Mouse (Mus musculus) neural tube, embryonic 15.5 days (tissue): ENCODE measurements around the gene Phf23. TPM values are rescaled to one million over a fixed set of nuclear protein-coding genes. Genes with fewer than 3 reads are reported as not detected.
A peak's percentile ranks its signal among the peaks of the same experiment; 100 is the strongest.

ENCODE experiments used
- ATAC-seq: fragments of 200-750 bp; cut with Nextera tagmentation; 2 replicates; pipeline ENCODE4 v1.8.0; 2017; ENCODE audit warnings: mild to moderate bottlenecking, moderate TSS enrichment, moderate library complexity; ENCODE audit not compliant: low FRiP score
- H3K27ac ChIP-seq: fragments of 300-500 bp; sonication (generic); replicated peaks from 2 replicates; pipeline ENCODE4 v1.5.1; 2015; ENCODE audit warnings: mild to moderate bottlenecking, inconsistent platforms
- H3K27me3 ChIP-seq: fragments of 300-500 bp; sonication (generic); replicated peaks from 2 replicates; pipeline ENCODE4 v1.6.1; 2015; ENCODE audit warnings: inconsistent platforms
- H3K36me3 ChIP-seq: fragments of 300-500 bp; sonication (generic); 2 replicates; pipeline ENCODE4 v1.6.1; 2015; ENCODE audit warnings: inconsistent platforms
- H3K4me1 ChIP-seq: fragments of 300-500 bp; sonication (generic); 2 replicates; pipeline ENCODE4 v1.6.1; 2015; ENCODE audit warnings: inconsistent platforms
- H3K4me2 ChIP-seq: fragments of 300-500 bp; sonication (generic); 2 replicates; pipeline ENCODE4 v1.6.1; 2015; ENCODE audit warnings: inconsistent platforms, mild to moderate bottlenecking, moderate library complexity
- H3K4me3 ChIP-seq: fragments of 300-500 bp; sonication (generic); replicated peaks from 2 replicates; pipeline ENCODE4 v1.5.1; 2015; ENCODE audit warnings: mild to moderate bottlenecking, inconsistent platforms
- H3K9ac ChIP-seq: fragments of 300-500 bp; sonication (generic); replicated peaks from 2 replicates; pipeline ENCODE4 v1.6.1; 2015; ENCODE audit warnings: mild to moderate bottlenecking, inconsistent platforms
- H3K9me3 ChIP-seq: fragments of 300-500 bp; sonication (generic); replicated peaks from 2 replicates; pipeline ENCODE4 v1.6.1; 2016; ENCODE audit warnings: inconsistent platforms
- WGBS: fragments of 180-500 bp; shearing (Covaris S2); methylation state at CpG from one replicate; pipeline ENCODE4 v1.1.7; 2015; ENCODE audit warnings: mixed read lengths; 5-methylcytosine and 5-hydroxymethylcytosine counted together
- polyA plus RNA-seq: library from polyadenylated mRNA; unstranded; fragments of >200 nt; fragmentation: Nextera tagmentation; extraction: Ambion mirVana; gene quantifications from 2 replicates; pipeline ENCODE4 v1.2.1, GENCODE M21; 2015

Gene Phf23
- polyA plus RNA-seq, 1 experiment from 2014 or later, result 53.5 TPM

DNA sequence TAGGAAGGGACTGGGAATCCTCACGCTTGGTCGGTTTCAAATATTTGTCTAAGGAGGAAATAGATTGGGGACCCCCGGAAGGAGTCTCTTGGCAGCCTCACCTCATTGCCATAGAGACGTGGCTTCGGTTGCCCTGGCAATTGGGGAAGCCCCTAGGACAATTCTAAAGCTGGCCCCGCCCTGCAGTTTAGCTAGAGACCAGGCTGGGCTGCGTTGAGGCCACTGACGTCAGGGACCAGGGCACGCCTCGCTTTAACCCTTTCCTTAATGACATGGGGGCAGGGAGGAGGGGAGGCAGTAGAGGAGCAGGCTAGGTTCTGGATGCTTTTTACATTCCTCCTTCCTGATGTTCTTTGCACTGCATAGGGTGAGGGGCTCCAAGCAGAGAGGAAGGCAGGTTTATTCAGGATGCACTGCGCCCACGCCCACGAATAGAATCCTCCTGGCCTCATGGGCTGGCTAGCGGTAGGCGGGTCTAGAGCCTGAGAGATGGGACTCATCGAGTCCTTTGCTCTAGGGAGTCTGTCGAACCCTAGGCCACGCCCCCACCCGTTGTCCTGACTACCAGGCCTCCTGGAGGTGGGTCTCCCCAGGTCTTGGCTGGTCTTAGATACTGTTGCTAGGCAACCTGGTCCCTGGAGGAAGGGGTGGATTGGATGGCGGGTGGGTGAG lies 33.7 kb downstream of the Phf23 start:
- peak overlapping the region; percentile 37 for H3K4me3 ChIP-seq
- no peaks in the 10 kb centered on the region for H3K27me3 ChIP-seq
- H3K36me3 ChIP-seq, result peaks cover 37% of the 10 kb centered on the region
- peaks cover 65% of the 10 kb centered on the region for H3K4me1 ChIP-seq
- under 1% methylated on average over 20 of the region's 20 CpGs for WGBS
- peak overlapping the region; percentile 96 for H3K27ac ChIP-seq
- H3K9ac ChIP-seq, result peak overlapping the region; percentile 46
- H3K4me2 ChIP-seq, result peak overlapping the region; percentile 67
- peak; percentile 91 for ATAC-seq
- H3K9me3 ChIP-seq, result no peaks in the 10 kb centered on the region

DNA sequence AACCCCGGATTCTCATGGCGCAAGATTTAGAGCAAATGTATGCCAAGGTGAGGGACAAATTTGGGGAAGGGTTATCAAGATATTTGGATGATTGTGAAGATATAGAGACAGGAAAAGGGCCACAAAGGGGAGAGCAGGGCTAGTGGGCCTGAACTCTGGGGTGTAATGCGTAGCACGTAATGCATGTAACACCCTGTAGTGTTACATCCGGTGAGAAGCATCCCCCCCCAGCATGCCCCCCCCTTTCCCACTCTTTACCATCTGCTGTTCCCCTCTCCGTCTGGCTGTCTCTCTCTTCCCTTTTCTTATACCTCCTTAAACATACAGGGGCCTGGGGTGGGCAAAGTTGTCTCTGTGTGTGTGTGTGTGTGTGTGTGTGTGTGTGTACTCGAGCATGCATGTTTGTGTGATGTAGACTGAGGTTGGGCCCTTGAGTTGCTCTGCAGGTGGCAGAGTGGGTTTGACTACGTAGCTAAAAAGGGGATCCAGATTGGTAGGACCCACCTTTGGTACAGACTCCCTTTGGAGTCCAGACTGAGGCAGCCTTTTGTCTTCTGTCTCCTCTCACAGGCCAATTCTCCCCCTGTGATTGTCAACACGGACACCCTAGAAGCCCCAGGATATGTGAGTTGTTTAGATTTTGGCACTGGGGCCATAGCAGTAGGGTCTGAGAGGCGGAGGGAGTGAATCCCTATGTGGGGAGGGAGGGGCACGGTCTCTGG lies 34.4 kb downstream of the Phf23 start:
- peaks cover 42% of the 10 kb centered on the region for H3K36me3 ChIP-seq
- ATAC-seq, result peak; percentile 49
- peaks cover 58% of the 10 kb centered on the region for H3K4me1 ChIP-seq
- H3K9me3 ChIP-seq, result no peaks in the 10 kb centered on the region
- H3K9ac ChIP-seq, result peak overlapping the region; percentile 46
- peak overlapping the region; percentile 37 for H3K4me3 ChIP-seq
- H3K27me3 ChIP-seq, result no peaks in the 10 kb centered on the region
- whole genome bisulfite sequencing, result 20% methylated on average over 11 of the region's 11 CpGs
- peak overlapping the region; percentile 67 for H3K4me2 ChIP-seq
- peak overlapping the region; percentile 96 for H3K27ac ChIP-seq

DNA sequence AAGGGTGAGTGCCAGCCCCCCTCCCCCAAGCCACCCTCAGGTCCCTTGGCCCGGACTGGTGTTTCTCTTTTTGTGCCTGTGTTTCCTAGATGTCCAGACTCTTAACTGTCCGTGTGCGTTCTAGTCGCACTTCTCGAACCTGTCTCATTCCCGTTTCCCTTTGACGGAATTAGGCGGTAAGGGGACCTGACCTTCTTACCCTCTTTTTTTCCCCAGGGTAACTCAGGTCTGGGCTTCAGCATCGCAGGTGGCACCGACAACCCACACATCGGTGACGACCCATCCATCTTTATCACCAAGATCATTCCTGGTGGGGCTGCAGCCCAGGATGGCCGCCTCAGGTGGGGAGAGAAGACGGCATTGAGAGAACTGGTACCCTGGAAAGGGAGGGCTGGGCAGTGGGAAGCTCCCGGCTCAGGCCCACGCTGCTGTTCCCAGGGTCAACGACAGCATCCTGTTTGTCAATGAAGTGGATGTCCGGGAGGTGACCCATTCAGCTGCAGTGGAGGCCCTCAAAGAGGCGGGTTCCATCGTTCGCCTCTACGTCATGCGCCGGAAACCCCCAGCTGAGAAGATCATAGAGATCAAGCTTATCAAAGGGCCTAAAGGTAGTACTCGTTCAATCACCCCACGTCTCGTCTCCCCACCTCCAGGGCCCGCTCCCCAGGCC lies 35.2 kb downstream of the Phf23 start:
- Histone ChIP-seq H3K36me3 (peaks cover 45% of the 10 kb centered on the region), H3K9me3 (no peaks in the 10 kb centered on the region), H3K4me1 (peaks cover 50% of the 10 kb centered on the region), H3K4me3 (peak overlapping the region; percentile 37; the same call in 1 of the 2 replicates), H3K4me2 (peak overlapping the region; percentile 67), H3K9ac (peak overlapping the region; percentile 46; the same call in 1 of the 2 replicates), H3K27me3 (no peaks in the 10 kb centered on the region), H3K27ac (peak overlapping the region; percentile 96)
- no peak for ATAC-seq
- WGBS, result 88% methylated on average over 28 of the region's 28 CpGs

DNA sequence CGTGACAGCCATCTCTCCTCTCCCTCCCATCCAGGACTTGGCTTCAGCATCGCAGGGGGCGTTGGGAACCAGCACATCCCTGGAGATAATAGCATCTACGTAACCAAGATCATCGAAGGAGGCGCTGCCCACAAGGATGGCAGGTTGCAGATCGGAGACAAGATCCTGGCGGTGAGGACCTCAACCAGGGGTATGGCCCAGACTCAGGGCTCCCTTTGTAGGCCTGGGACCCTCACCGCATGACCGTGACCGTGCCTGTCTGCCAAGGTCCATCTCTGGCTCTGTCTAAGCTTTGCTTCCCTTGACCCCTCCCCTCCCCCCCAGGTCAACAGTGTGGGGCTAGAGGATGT lies 35.7 kb downstream of the Phf23 start:
- Histone ChIP-seq H3K4me3 (no peak overlapping the region), H3K4me1 (peaks cover 45% of the 10 kb centered on the region), H3K9ac (no peak overlapping the region), H3K27me3 (no peaks in the 10 kb centered on the region), H3K36me3 (peaks cover 47% of the 10 kb centered on the region), H3K27ac (no peak overlapping the region), H3K9me3 (no peaks in the 10 kb centered on the region), H3K4me2 (no peak overlapping the region)
- ATAC-seq, result no peak
- WGBS, result 97% methylated on average over 11 of the region's 11 CpGs

DNA sequence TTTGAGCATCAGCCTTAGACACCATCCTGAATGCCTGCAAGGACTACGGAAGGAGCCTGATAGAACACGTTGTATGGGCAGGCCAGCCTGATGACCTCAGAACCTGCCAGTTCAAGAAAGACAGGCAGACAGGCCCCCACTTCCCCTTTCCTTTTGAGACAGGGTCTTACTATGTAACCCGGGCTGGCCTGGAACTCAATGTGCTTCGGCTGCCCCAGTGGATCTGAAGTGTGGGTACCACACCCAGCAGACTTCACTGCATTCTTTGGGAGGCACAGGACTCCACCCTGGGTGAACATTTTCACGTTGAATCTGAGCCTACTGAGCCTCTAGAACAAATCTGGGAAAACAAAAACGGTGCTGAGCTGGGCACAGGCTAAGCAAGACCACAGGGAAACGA lies 42.6 kb downstream of the Phf23 start:
- no peaks in the 10 kb centered on the region for H3K27me3 ChIP-seq
- H3K9ac ChIP-seq, result no peak overlapping the region
- WGBS, result 82% methylated on average over 7 of the region's 7 CpGs
- H3K4me2 ChIP-seq, result no peak overlapping the region
- no peak overlapping the region for H3K4me3 ChIP-seq
- peaks cover 76% of the 10 kb centered on the region for H3K36me3 ChIP-seq
- ATAC-seq, result no peak
- no peaks in the 10 kb centered on the region for H3K9me3 ChIP-seq
- H3K4me1 ChIP-seq, result no peaks in the 10 kb centered on the region
- no peak overlapping the region for H3K27ac ChIP-seq

DNA sequence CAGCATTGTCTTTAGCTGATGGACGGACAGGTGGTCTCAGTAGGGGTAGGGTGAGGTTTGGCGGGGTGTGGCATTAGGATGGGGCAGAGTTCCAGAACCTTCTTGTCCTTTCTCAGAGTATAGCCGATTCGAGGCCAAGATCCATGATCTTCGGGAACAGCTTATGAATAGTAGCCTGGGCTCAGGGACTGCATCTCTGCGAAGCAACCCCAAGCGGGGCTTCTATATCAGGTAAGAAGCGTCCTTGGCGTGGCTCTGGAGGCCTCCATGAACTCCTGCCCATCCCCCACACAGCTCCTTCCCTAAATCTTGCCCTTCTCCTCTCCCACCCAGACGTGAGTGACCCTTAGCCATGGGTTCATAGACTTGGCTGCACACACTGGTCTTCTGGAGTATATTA lies 44.1 kb downstream of the Phf23 start:
- Histone ChIP-seq H3K9me3 (no peaks in the 10 kb centered on the region), H3K9ac (no peak overlapping the region), H3K4me3 (no peak overlapping the region), H3K4me1 (no peaks in the 10 kb centered on the region), H3K27me3 (no peaks in the 10 kb centered on the region), H3K36me3 (peaks cover 79% of the 10 kb centered on the region), H3K27ac (no peak overlapping the region), H3K4me2 (no peak overlapping the region)
- ATAC-seq, result no peak
- 95% methylated on average over 10 of the region's 10 CpGs for WGBS

DNA sequence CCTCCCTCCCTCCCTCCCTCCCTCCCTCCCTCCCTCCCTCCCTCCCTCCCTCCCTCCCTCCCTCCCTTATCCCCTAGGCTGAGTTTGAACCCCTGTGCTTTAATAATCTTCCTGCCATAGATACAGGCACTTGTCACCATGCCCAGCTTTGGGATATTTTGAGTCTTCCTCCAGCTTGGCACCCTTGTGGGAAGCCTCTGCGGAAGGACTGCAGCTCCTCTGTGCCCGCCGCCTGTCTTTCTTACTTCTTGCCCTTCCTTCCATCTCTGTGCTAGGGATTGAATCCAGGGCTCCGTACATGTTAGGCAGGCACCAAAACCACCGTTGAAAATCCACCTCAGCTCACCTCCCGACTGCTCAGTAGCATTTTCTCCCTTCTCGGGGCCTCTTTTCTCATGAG lies 44.6 kb downstream of the Phf23 start:
- no peak overlapping the region for H3K4me3 ChIP-seq
- no peak overlapping the region for H3K27ac ChIP-seq
- no peaks in the 10 kb centered on the region for H3K4me1 ChIP-seq
- no peak overlapping the region for H3K9ac ChIP-seq
- ATAC-seq, result no peak
- WGBS, result 92% methylated on average over 7 of the region's 7 CpGs
- H3K36me3 ChIP-seq, result peaks cover 80% of the 10 kb centered on the region
- no peaks in the 10 kb centered on the region for H3K27me3 ChIP-seq
- H3K4me2 ChIP-seq, result no peak overlapping the region
- H3K9me3 ChIP-seq, result no peaks in the 10 kb centered on the region

DNA sequence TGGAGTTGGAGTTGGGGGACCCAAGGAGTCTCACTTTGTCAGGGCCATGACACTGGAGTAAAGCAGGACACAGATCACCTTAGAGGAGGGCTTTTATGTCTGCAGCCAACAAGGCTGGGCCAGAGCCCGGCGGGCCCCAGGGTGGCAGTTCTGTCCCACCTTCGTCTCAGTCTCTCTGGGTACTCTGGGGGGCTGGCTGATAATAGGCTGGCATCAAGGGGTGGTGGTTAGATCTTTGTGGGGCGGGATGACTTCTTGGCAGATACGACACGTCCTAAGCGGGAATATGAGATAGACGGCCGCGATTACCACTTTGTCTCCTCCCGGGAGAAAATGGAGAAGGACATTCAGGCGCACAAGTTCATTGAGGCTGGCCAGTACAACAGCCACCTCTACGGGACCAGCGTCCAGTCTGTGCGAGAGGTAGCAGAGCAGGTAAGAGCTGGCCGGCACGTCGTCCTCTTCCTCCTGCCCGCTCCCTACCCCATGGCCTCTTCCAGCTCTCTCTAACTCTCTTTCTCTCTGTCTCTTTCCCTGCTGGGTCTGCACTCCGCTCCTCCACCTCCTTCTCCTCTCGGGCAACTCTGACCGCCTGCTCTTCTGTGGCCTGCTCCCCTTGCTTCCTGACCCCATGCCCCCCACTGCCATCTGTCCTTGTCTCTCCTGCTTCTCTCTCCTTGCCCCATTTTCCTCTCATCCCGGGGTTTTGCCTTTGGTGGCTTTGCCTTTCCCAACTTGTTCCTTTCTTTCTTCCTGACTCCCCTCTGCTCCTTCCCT lies 46.9 kb downstream of the Phf23 start:
- WGBS, result 89% methylated on average over 23 of the region's 23 CpGs
- Histone ChIP-seq H3K27me3 (no peaks in the 10 kb centered on the region), H3K4me2 (no peak overlapping the region), H3K27ac (no peak overlapping the region), H3K9ac (no peak overlapping the region), H3K4me1 (no peaks in the 10 kb centered on the region), H3K4me3 (no peak overlapping the region), H3K9me3 (no peaks in the 10 kb centered on the region), H3K36me3 (peaks cover 73% of the 10 kb centered on the region)
- ATAC-seq, result no peak

DNA sequence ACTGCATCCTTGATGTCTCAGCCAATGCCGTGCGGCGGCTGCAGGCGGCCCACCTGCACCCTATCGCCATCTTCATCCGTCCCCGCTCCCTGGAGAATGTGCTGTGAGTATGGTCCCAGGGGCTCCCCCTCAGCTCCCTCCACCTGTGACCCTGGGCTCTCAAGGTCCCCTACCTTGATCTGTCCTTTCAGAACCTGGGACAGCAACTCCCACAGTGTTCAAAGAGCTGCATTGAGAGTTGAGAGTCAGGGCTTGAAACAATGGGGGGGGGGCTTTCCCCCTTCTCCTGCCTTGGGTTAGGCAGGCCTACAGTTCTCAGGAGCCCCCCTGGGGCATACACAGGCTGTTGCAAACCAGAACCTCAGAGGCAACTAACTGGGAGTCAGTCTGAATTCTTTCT lies 48.1 kb downstream of the Phf23 start:
- H3K36me3 ChIP-seq, result peaks cover 63% of the 10 kb centered on the region
- H3K9ac ChIP-seq, result no peak overlapping the region
- H3K27ac ChIP-seq, result no peak overlapping the region
- 89% methylated on average over 7 of the region's 7 CpGs for WGBS
- no peaks in the 10 kb centered on the region for H3K27me3 ChIP-seq
- H3K4me1 ChIP-seq, result no peaks in the 10 kb centered on the region
- no peaks in the 10 kb centered on the region for H3K9me3 ChIP-seq
- no peak for ATAC-seq
- no peak overlapping the region for H3K4me3 ChIP-seq
- no peak overlapping the region for H3K4me2 ChIP-seq

DNA sequence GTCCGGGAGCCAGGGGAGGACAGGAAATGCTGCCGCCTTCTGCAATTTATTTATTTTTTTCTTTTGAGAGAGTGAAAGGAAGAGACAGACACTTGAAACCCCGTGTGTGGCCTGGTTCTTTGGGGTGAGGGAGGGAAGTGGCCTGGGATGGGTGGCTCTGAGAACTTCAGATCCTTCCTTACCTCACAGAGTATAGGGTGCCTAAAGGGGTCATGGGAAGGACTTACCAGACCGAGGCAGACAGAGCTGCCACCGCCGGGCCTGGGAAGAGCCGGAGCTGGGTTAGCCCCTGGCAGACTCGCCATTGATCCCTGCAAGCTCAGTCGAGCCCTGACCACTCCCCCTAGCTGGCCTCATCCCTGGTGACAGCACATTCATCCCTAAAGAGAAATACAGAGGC lies 49.9 kb downstream of the Phf23 start:
- Histone ChIP-seq H3K36me3 (peaks cover 48% of the 10 kb centered on the region), H3K9me3 (no peaks in the 10 kb centered on the region), H3K27ac (no peak overlapping the region), H3K4me1 (no peaks in the 10 kb centered on the region), H3K27me3 (no peaks in the 10 kb centered on the region), H3K9ac (no peak overlapping the region), H3K4me3 (no peak overlapping the region), H3K4me2 (no peak overlapping the region)
- WGBS, result 41% methylated on average over 9 of the region's 9 CpGs
- ATAC-seq, result no peak

DNA sequence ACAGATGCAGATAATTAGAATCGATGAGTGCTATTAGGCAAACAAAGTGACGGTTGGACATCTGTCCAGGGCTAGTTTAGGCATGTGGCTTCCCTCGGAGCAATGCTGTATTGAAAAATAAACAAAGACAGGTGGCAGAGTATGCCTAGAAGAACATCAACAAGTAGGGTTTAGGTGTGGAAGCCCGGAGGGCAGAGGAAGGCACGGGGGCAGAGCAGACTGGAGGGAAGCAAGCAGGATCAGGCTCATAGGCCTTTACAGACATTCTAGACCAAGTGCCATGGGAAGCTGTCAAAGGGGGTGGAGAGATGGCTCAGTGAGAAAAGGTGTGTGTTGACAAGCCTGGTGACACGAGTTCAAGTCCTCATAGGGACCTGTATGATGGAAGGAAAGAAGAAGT lies 53.8 kb downstream of the Phf23 start:
- Histone ChIP-seq H3K9me3 (no peaks in the 10 kb centered on the region), H3K4me3 (no peak overlapping the region), H3K27ac (no peak overlapping the region), H3K4me1 (no peaks in the 10 kb centered on the region), H3K27me3 (no peaks in the 10 kb centered on the region), H3K9ac (no peak overlapping the region), H3K4me2 (no peak overlapping the region), H3K36me3 (peaks cover 10% of the 10 kb centered on the region)
- ATAC-seq, result no peak
- 74% methylated on average over 6 of the region's 6 CpGs for WGBS
